Mouse (Mus musculus): ENCODE results near the gene Sema4c.

Sema4c gene

DNA sequence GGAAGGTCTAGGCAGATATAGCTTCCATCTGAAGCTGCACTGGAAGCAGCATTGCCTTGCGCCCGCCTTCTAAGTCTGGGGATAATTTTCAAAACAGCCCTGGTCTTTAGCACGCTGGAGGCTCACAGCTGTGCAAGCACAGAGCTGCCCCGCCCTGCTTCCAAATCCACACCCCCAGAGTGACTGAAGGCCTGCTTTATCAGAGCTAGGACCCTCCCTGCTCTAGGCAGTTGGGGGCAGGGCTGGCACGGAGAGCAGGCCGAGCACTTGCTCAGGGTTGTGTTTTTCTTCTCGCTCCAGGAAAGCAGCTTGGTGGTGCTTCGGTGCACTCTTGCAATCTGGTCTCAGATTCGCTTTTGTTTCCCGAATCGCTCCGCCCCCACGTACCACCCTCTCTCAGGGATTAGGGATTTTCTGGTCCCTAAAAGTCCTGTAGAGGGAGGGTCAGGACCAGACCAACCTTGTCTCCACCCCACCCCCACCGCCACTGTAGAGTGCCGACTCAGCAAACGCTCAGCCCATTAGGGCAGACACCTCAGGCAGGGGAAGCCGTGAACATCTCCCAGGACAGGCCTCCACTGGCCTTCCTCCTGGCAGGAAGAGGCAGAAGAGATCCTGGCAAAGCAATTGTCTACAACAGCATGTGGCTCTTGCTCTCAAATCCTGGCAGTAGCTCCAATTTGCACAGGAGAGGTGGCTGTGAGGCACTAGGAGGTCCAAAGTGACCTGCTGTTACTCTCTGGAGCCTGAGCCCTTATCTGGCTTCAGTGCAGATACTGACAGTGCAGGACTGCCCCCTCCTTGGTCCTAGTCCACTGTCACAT, 22.4 kb upstream of the Sema4c start:
- DNase-seq (ENCODE audit: extremely low spot score, low read depth, low spot score), result no peak

DNA sequence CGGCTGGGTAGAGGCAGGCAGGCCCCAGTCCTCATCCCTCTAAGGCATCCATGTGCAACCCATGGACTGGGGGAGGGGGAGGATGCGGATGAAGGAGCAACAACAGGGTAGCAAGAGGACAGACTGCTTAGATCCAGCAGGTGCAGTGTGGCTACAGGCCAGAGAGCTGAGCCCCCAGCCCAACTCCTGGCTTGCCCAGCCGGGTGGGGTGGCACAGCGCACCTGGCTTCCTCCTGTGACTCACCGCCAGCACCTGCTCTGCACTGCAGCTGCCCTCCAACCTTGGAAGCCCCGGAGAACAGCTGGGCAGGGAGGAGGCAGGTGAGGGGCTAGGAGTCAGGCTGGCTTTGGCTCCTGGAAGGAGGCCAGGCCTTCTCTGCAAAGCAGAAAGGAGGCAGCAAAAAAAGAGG, 21.8 kb upstream of the Sema4c start:
- DNase-seq (ENCODE audit: extremely low spot score, low read depth, low spot score), result no peak

DNA sequence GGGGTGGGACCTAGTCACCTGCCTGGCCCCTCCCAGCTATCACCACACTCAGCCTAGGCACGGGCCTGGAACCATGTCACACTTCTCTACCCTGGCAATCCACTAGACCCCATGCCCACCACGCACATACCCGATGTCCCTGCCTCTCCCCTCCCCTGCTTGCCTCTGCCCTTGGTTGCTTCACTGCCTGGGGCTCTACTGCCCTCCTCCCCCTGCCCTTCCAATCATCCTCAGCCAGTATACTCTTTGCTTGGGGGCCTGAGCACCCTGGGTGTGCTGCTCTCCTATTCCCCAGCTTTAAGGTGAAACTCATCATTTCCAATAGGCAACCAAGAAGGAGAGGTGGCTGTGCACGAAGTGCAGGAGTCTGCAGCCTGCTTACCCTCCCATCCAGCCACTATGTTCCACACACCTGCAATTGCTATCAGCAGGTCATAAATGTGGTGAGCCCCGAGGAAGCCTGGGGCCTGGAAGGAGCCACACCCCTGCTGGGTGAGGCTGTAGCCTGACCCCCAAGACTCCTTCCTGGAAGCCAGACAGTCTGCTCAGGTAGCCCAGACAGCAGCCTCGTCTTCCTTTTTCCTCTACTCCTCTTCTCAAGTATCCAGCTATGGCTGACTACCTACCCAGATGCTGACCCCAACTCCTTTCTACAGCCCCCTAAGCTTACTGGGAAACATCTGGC, 19.0 kb upstream of the Sema4c start:
- no peak for DNase-seq (ENCODE audit: extremely low spot score, low read depth, low spot score)

DNA sequence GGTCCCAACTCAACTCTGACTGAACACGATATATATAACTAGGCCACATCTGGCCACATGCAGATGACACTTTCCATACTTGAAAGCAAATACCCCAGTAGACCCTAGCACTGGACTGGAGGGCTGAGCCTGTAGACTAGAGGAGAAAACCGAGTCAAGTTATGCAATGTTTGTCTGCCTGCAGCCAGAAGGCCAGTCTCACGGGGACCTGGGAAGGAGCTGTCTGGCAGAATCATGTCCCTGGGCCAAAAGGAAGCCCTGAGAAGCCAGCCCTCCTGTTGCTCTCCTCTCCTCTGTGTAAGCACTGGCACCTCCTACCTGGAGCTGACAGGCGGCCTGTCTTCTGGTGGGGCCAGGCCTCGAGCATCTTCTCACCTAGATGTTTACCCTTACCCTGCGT, 17.2 kb upstream of the Sema4c start:
- no peak for DNase-seq (ENCODE audit: extremely low spot score, low read depth, low spot score)

DNA sequence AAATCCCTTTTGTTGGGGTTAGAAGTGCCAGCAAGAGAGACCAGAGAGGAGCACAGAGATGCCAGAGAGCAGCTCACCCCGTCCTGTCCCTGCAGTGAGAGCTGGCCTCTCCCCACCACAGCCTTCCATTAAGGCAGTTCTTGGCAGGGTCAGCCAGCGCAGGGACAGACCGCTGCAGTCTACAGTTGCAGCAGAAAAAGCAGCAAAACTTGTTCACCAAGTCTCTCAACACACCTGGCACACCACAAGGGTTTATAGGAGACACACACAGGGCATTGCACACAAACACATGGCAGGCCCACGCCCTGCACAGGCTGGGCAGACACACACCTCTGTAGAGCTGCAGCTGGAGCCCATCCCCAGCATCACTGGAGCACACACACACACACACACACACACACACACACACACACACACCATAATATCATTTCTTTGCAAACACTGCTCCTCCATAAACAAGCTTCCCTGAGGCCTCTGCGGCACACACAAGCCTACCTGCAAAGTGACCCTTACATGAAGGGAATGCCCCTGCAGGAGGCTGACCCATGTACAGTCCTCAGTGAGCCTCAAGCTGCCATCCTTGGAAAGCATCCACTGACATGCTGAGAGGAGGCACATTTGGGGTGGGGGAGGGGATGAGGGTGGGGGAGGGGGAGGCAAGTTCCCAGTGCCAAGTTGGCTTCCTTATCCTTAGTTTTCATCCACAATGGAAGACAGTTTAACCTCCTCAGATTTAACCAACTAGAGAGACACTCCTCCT, 16.2 kb upstream of the Sema4c start:
- no peak for DNase-seq (ENCODE audit: extremely low spot score, low read depth, low spot score)

DNA sequence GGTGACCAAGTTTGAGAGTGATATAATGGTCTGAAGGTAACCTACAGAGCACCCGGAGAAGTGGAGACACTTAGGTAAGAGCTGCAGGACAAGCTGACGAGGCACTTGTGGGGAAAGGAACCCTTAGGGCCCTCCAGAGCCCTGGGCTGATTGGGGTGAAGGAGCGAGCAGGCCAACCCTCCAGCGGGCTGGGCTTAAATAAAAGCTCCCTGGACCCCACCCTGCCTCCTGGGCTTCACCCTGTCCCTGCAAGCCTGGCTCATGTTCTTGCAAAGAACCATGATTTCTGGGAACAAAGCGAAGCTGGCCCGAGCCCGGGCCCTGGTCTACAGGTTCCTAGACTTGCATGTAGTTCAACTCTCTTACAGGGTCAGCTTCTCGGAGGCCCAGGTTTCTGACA, 15.4 kb upstream of the Sema4c start:
- no peak for DNase-seq (ENCODE audit: extremely low spot score, low read depth, low spot score)

DNA sequence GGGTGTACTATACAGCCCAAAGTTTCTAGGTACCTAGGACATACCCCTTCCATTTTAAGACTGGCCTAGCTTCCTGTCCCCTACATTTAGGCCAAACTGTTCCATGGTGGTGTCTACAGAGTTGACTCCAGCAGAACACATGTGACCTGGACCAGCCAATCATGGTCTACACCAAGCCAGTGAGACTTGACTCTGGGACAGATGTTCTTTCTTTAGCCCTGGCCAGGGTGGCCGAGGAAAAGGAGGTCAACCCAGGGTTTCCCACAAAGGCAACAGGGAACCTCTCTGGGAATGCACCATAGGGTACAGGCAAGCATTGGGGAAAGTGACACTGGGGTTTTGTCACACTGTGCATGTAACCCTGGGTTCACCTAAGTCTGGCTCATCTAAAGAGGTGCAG, 14.6 kb upstream of the Sema4c start:
- no peak for DNase-seq (ENCODE audit: extremely low spot score, low read depth, low spot score)

DNA sequence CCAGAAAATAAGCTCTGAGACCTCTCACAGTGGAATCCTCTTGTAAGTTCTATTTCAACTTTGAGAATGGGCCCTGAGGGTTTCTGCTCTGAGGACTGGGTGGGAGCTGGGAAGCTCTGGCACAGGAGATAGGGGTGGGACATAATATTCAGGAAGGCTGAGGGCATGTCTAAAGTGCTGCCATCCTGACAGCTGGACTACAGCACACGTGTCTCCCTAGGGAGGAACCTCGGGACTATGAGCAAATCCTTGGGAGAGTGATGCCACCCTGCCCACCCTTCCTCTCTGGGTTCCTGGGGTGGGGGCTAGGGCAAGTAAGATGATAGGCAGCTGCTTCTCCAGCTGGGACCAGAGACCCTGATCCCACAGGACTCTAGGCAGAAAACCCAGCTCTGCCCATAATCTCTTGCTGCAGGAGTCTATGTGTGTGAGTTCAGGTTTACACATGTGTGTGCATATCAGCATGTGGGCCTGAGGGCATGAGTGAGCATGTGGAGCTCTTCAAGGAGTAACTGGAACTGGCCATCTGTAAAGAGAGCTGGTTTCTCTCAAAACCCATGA, 14.1 kb upstream of the Sema4c start:
- DNase-seq (ENCODE audit: extremely low spot score, low read depth, low spot score), result no peak

DNA sequence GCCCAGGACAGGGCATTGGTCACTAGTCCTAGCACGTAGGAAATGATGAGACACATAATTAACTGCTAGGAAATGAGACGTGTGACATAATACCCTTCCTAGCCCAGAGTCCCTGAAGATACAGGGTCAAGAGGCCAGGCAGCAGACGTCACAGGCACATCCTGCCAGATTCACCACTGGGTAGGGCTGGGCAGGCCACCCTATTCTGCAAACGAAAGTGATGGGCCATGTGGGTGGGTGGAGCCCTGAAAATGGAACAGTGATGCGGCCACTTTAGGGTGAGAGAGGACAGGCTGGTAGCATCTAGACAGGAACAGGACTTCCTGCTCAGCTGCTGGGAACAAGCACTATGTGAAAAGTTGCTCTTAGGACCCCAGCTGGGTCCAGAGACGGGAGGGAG, 13.5 kb upstream of the Sema4c start:
- no peak for DNase-seq (ENCODE audit: extremely low spot score, low read depth, low spot score)

DNA sequence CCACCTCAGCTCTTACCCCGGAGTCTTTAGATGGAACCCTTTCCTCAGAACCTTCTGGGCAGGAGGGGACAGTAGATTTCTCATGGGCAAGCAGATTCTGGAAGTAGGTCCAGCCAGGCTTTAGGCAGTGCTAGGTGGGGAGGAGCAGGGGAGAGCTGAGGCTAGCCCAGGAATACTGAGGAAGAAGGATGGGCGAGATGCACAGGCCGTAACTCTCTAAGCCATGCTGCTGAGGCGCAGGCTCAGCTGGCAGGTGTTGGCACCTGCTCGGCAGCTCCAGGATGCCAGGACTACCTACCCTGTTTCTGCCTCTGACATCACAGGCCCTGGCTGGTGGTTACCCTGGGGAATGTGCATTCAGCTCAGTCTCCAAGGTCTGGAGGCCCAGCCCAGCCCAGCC, 12.2 kb upstream of the Sema4c start:
- no peak for DNase-seq (ENCODE audit: extremely low spot score, low read depth, low spot score)

DNA sequence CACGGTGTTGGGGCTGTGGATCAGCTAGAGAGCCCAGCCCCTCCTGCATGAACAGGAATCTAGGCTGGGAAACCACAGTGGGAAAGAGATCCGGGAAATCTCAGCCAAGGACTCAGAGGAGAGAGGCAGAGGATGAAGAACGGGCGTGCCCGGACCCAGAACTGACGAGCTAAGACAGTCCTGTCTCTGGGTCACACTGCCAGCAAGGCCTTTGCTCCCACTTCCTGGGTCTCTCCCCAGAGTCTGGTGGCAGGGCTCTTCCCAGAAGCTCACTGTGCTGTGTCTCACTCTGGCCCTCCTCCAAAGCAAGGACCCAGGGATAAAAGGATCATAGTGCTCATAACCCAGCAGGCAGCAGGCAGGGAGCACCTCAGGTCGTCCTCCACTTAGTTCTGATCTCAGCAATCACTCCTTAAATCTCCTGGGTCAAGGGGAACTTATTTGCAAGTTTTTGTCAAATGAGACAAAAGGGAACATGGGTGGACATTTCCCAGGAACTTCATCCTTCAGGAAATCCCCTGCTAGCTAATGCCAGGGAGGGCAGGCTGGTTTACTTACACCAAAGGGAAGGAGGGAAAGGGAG, 11.6 kb upstream of the Sema4c start:
- no peak for DNase-seq (ENCODE audit: extremely low spot score, low read depth, low spot score)

DNA sequence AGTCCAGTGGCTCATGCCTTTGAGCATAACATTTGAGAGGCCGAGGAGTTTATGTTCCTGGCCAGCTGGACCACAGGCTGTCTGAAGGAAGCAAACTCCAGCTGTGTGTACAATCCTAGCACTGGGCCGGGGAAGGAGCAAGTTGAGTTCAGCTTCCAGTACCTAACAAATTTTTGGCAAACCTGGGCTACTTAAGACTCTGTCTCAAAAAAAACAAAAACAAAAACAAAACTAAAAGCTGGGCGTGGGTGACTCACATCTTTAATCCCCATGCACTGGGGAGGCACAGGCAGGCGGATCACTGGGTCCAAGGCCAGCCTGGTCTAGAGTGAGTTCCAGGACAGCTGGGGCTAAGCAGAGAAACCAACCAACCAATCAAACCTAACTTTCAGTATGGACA, 10.6 kb upstream of the Sema4c start:
- DNase-seq (ENCODE audit: extremely low spot score, low read depth, low spot score), result no peak

DNA sequence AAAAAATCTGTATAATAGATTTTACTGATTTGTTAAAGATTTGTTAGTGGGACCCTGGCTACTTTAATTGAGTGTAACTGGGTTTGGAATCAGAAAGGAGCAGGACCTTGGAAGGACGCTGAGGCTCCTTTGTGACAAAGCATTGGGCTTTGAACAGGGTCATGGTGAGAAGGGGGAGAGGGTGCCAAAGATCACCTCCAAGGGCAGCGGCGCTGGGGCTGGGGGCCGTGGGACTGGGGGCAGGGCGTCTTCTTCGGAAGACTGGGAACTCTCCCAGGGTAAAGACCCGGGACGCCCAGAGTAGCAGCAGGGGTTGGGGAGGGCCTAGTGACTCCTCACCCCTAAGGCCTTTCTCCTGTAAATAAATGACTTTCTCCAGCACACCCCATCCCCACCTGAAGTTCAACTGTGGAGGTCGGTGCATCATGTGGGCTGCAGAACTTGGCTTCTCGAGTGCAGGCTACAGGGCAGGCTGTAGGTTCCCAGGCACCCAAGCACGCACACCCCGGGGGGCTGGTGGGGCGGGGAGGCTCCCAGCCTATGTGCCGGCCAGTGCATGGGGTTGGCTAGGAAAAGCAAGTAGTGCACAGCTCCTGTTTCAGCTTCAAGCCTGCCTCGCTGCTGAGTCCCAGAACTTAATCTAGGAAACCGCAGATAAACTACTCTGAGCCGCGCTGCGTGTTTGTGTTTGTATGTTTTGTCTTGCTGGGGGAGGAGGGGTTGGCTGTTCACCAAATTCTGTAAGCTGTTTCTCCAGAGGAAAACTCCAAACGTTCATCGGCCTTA, 9.9 kb upstream of the Sema4c start:
- no peak for DNase-seq (ENCODE audit: extremely low spot score, low read depth, low spot score)

DNA sequence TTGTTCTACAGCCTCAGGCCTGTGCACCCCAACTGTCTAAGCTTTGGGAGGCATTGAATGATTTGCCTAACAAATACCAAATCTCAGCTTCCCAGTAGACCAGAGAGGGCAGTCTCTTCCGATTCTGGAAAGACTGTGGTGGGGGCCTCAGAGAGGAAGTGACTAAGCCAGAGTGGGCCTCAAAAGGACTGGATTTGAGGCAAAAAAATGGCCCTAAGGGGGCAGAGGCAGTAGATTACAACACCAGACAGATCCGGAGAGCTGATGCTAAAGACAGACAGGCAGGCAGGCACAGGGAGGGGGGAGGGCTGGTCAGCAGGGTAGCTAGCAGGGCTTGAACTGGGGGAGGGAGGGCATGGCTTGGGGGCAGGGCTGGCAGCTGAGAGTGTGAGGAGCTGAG, 8.3 kb upstream of the Sema4c start:
- no peak for DNase-seq (ENCODE audit: extremely low spot score, low read depth, low spot score)

DNA sequence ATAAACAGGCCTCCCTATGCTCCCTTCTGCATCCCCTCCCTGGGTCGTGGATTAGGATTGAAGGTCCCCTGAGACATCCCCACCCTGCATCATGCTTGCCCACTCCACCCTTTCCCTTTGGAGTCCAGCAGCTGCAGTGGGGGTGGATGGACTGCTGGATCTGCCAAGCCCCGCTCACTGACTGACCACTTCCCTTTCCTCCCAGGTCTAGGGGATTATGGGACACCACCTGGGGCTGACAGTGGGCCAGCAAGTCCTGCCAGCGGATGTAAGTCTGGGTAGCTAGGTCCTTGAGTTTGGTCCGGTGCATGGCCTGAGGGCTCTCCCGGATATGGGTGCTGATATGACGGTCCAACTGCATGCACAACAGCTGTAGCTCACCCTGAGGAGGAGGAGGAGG, 6.0 kb upstream of the Sema4c start:
- DNase-seq (ENCODE audit: extremely low spot score, low read depth, low spot score), result no peak

DNA sequence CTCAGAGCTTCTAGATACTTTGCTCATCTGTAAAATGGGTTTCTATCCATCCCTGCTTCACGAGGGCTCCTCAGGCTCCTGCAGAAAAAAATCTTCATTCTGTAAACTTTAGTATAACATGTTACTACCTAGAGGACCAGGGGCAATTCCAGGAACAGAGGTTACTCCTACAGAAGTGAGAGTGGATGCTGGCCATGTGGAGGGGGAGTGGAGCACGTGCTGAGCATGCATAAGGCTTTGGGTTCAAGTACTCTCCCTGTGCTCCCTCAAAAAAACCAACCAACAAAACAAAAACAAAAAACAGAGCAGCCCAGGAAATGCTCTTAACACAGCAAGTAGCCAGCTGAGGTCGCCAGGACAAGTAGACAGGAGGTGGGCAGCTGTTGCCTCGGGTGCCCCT, 5.5 kb upstream of the Sema4c start:
- no peak for DNase-seq (ENCODE audit: extremely low spot score, low read depth, low spot score)

DNA sequence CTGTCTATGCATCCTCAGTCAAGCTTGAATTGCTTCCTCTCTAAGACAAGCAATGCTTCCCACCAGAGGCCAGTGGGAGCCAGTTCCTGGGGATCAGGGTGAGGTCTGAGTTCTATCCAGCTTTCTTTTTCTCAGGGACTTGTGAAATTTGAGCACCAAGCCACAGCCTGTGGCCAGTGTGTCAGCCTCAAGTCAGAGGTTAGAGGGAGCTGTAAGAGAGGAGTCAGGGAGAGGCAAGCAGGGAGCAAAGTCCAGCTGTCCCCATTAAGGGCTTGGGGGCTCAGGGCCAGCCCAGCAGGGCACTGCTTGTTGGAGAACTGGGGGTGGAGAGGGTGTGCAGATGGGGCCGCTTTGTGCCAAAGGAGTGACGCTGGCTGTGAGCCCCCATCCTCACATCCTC, 5.0 kb upstream of the Sema4c start:
- no peak for DNase-seq (ENCODE audit: extremely low spot score, low read depth, low spot score)

DNA sequence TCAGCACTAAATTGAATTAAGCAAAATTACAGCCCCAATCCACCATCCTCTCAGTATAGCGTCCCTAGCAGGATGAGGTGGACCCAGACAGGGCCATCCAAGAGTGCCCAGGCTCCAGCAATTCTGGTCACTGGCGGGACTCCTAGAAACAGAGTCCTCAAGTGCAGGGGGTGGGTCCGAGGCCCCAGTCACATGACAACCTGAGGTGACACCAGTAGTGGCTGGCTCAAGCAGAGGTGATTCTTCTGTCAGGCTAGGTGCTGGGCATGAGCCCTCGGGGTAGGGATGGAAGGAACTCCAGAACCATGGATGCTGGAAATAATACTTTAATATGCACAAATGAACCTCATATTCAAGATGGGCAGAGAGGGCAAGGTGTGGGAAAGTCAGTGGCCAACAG, 4.2 kb upstream of the Sema4c start:
- DNase-seq (ENCODE audit: extremely low spot score, low read depth, low spot score), result no peak

DNA sequence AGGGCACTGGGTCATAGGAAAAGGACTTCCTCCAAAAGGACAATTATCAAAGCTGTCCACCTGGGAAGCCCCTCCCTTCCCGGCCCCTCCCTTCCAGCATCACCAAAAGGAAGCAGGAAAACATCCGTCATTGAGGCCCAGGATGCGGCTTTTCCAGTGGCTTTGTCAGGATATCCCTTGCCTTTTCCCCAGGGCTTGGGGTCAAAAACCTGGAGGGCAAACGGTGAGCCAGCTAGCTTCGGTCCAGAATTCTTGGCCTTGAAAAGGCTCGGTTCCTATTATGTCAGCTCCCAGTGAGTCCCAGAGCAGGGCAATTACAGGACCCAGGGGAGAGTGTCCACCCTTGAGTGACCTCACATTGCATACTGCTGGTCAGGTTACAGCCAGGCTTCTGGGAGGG, 2.8 kb upstream of the Sema4c start:
- no peak for DNase-seq (ENCODE audit: extremely low spot score, low read depth, low spot score)

DNA sequence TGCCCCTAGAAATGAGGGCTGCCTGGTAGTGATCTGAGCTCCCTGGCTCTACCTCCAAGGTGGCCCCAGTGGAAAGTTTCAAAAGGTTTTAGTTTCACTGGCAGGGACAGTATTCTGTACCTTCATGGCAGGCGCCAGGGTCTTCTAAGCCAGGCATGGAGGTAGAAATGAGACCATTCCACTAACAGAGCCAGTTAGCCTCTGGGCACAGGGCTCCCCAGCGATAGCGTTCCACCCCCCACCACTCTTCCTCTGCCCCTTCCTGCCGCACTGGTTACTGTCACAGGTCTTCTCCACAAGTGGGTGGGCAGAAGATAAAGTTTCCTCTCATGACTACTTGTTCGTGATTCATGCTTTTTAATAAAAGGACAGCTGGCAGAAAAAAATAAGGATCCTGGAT, 1.7 kb upstream of the Sema4c start:
- no peak for DNase-seq (ENCODE audit: extremely low spot score, low read depth, low spot score)

DNA sequence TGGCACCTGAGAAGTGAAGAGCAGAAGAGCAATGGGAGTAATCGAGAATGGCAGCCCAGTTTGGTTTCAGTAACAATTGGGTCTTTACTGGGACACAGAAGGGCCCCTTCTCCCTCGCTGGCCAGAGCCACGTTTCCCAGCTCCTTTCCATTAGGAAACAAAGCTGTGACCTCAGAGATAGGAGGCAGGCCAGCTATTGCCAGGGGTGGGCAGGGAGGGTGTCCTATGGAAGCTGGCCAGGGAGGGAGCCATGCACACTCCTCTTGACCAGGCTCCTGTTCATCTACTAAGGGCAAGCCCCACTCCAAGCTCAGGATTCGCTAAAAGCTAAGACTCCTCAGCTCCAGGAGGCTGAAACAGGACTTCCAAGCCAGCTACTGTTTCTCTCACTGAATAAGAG, 1.1 kb upstream of the Sema4c start:
- DNase-seq (ENCODE audit: extremely low spot score, low read depth, low spot score), result no peak

Measured in hindlimb bud, embryonic 11.5 days (tissue).